Mouse (Mus musculus) E14TG2a.4 (cell line): Measurements from ENCODE around the gene Homer3.
A peak's percentile ranks its signal among the peaks of the same experiment; 100 is the strongest.

Experiments used
- H3K27me3 ChIP-seq: 2 replicates; pipeline ENCODE4 v1.6.1; 2014; ENCODE audit warnings: low read length, control low read depth; ENCODE audit not compliant: insufficient read depth
- H3K36me3 ChIP-seq: 2 replicates; pipeline ENCODE4 v1.6.1; 2014; ENCODE audit warnings: low read length, control low read depth; ENCODE audit not compliant: insufficient read depth
- H3K4me1 ChIP-seq: replicated peaks from 2 replicates; pipeline ENCODE4 v1.6.1; 2014; ENCODE audit warnings: low read depth, low read length, control low read depth
- H3K4me3 ChIP-seq: replicated peaks from 2 replicates; pipeline ENCODE4 v1.5.1; 2014; ENCODE audit warnings: mild to moderate bottlenecking, low read length
- H3K9me3 ChIP-seq: 2 replicates; pipeline ENCODE4 v1.6.1; 2014; ENCODE audit warnings: low read length, control low read depth
- CTCF ChIP-seq: conservative IDR thresholded peaks from 2 replicates; pipeline ENCODE4 v1.5.1; 2014; ENCODE audit warnings: low read length
- NANOG ChIP-seq: IDR thresholded peaks from 2 replicates; pipeline ENCODE4 v1.6.1; 2014; ENCODE audit warnings: borderline replicate concordance, low read length, mixed read lengths
- POU5F1 ChIP-seq: IDR thresholded peaks from 2 replicates; pipeline ENCODE4 v1.6.1; 2014; ENCODE audit warnings: low read length, borderline replicate concordance

Gene Homer3

DNA sequence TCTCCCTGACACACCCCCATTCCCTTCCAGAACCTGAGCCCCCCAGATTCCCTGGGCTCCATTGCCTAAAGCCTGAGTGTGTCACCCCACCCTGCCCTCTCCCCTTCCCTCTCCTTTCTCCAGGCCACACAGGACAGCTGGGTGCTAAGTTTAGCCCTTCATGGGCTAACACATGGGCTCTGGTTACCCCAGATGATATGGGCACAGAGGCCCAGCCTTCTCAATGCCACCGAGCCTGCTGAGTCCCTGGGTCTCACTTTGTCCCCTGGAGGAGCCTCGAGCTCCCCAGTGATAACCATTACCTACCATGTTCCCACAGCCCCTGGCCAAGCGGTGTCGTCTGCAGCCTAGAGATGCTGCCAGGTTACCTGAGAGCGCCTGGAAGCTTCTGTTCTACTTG is 35.2 kb downstream of the Homer3 start:
- H3K27me3 ChIP-seq: peaks cover 29% of the 10 kb centered on the region
- H3K4me1 ChIP-seq: peaks cover 27% of the 10 kb centered on the region
- no peaks in the 10 kb centered on the region for H3K9me3 ChIP-seq
- TF ChIP-seq CTCF (no peak), NANOG (no peak), POU5F1 (no peak)
- peaks cover 17% of the 10 kb centered on the region for H3K36me3 ChIP-seq
- no peak overlapping the region for H3K4me3 ChIP-seq

DNA sequence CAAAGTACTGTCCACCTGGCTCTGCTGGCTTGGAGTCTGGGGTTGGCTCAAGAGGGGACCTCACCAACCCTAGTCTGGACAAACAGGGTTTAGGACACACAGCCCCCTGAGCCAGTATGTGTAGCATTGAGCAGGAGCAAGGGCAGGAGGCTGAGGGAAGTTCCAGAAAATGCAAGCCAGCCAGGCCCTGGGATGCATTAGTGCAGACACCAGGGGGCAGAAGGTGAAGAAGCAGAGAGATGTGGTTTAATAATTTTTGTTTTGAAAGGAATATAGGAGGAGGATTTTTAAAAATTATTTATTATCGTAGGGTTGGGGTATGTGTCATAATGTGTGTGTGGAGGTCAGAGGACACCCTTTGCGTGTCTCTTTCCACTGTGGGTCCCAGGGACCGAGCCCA is 41.1 kb downstream of the Homer3 start:
- Histone ChIP-seq H3K4me1 (peaks cover under 1% of the 10 kb centered on the region; the same call in 1 of the 2 replicates), H3K9me3 (no peaks in the 10 kb centered on the region), H3K4me3 (no peak overlapping the region), H3K36me3 (peaks cover 15% of the 10 kb centered on the region; the same call in 1 of the 2 replicates), H3K27me3 (peaks cover 3% of the 10 kb centered on the region; the same call in 1 of the 2 replicates)
- TF ChIP-seq CTCF (no peak), NANOG (no peak), POU5F1 (no peak)

DNA sequence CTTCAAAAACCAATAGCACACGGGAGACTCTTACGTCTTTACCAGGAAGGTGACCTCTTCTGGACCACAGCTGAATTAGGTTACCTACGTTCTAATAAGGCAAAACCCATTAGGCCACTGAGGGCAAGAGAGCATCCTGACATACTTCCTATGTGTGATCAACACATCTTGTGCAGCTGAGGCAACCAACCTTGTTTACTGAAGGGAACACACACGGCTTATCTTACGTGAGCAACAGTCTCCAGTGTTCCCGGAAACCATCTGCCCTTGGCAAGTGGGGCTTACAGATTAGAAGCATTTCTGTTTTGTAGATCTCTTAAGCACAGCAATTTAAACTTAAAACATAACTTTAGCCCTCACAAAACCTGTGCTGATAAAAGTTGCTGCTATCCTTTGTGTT is 44.9 kb downstream of the Homer3 start:
- no peak overlapping the region for H3K4me3 ChIP-seq
- TF ChIP-seq CTCF (no peak), POU5F1 (no peak), NANOG (no peak)
- H3K4me1 ChIP-seq: peaks cover 34% of the 10 kb centered on the region
- H3K36me3 ChIP-seq: peaks cover 24% of the 10 kb centered on the region
- H3K27me3 ChIP-seq: peaks cover 9% of the 10 kb centered on the region
- no peaks in the 10 kb centered on the region for H3K9me3 ChIP-seq

GRCm38 (mm10) chr8:70329124-70329834 is 46.7 kb downstream of the Homer3 start, which contains the start of gene Gdf1:
Gene Gdf1 (plus strand): TSS chr8:70329817.
- no peak for TF ChIP-seq NANOG
- no peak for TF ChIP-seq CTCF
- no peak for TF ChIP-seq POU5F1
- Histone ChIP-seq H3K27me3 (peaks cover 9% of the 10 kb centered on the region), H3K36me3 (peaks cover 32% of the 10 kb centered on the region), H3K9me3 (no peaks in the 10 kb centered on the region), H3K4me1 (peaks cover 49% of the 10 kb centered on the region), H3K4me3 (peak within 1 kb of the TSS; percentile 73)

DNA sequence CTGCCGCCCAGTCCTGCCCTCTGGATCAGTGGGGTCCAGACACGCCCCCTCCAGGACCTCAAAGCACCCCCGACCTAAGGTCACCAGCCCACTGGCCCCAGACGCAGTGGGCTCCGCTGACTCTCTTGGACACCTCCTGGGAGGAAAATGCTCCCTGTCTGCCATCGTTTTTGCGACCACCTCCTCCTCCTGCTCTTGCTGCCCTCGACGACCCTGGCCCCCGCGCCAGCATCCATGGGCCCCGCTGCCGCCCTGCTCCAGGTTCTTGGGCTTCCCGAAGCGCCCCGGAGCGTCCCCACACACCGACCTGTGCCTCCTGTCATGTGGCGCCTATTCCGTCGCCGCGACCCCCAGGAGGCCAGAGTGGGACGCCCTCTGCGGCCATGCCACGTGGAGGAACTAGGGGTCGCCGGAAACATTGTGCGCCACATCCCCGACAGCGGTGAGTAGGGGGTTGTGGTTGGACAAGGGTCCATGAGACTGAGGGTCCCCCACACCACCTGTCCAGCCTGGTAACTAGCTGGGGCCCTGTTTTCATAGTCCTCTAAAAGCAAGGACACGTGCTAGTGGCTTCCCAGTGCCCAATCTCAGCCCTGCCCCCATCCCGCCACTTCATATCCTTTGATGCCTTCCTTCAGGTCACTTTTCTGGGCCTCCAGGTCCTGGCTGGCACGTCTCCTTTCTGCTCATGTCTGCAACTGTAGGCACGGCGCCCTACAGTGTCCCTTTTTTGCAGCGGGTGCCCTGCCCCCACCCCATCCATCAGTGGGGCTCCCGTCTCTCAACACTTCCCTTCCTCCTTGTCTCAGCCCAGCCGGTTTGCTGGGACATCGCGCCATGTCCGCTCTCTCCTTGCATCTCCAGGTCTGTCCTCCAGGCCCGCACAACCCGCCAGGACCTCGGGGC is 47.5 kb downstream of the Homer3 start:
- TF ChIP-seq NANOG (no peak), POU5F1 (no peak), CTCF (no peak)
- peaks cover 49% of the 10 kb centered on the region for H3K4me1 ChIP-seq
- H3K36me3 ChIP-seq: peaks cover 40% of the 10 kb centered on the region
- H3K27me3 ChIP-seq: peaks cover 9% of the 10 kb centered on the region
- H3K4me3 ChIP-seq: peak overlapping the region; percentile 73
- H3K9me3 ChIP-seq: no peaks in the 10 kb centered on the region

DNA sequence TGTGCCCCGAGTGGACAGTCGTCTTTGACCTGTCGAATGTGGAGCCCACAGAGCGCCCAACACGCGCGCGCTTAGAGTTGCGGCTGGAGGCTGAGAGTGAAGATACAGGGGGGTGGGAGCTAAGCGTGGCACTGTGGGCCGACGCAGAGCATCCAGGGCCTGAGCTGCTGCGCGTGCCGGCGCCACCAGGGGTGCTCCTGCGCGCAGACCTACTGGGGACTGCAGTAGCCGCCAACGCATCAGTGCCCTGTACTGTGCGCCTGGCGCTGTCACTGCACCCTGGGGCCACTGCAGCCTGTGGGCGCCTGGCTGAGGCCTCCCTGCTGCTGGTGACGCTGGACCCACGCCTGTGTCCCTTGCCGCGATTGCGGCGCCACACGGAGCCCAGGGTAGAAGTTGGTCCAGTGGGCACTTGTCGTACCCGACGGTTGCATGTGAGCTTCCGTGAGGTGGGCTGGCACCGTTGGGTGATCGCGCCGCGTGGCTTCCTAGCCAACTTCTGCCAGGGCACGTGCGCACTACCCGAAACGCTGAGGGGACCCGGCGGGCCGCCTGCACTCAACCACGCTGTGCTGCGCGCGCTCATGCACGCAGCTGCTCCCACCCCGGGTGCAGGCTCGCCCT is 48.2 kb downstream of the Homer3 start:
- no peaks in the 10 kb centered on the region for H3K9me3 ChIP-seq
- H3K36me3 ChIP-seq: peaks cover 48% of the 10 kb centered on the region
- H3K4me3 ChIP-seq: peak overlapping the region; percentile 73
- no peak for TF ChIP-seq CTCF
- H3K4me1 ChIP-seq: peaks cover 49% of the 10 kb centered on the region
- peaks cover 9% of the 10 kb centered on the region for H3K27me3 ChIP-seq

DNA sequence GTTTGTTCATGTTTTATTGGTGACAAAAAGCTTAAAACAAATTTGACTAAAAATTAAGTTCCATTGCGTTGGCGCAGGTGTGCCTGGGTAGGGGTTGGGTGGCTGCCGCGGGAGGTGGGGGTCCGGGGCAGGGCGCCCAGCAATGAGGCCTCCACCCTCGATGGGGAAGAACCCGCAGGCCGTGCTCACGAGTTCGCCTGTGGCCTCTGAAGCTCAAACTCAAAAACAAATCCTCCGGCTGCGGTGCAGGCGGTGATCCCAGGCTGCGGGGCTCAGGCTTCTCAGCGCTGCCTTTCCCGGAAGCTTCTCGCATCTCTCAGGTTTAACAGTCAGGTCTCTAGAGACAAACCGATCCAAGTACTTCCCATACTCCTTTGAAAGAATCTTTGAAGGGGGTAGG is 48.9 kb downstream of the Homer3 start:
- Histone ChIP-seq H3K9me3 (no peaks in the 10 kb centered on the region), H3K27me3 (peaks cover 9% of the 10 kb centered on the region), H3K4me3 (peak overlapping the region; percentile 73), H3K36me3 (peaks cover 54% of the 10 kb centered on the region), H3K4me1 (peaks cover 49% of the 10 kb centered on the region)
- TF ChIP-seq POU5F1 (no peak), NANOG (no peak), CTCF (no peak)
